Mouse (Mus musculus): ENCODE results near the gene Srrm4.
A peak's percentile ranks its signal among the peaks of the same experiment; 100 is the strongest.

The Srrm4 gene

GRCm38 (mm10) chr5:116553106-116553505 lies 38.5 kb downstream of the Srrm4 start:
- DNase-seq (ENCODE audit: low read depth, low spot score) = no peak

DNA sequence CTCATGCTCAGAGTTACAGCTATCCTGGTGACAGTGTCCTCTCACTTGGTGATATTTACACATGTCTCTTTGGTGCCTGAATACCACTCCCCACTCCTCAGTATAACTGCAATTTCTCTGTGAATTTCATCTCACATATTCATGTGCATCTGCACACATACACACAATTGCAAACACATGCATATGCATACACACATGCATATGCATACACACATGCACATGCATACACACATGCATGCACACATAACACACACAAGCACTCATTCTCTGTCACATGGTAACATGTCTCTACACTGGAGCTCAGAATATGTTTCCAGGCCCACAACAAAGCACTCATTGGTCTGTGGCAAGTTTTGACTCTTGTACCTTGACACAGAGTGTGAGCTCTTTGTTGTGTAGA lies 39.0 kb downstream of the Srrm4 start:
- no peak for DNase-seq (ENCODE audit: low read depth, low spot score)

- DNase-seq (ENCODE audit: low read depth, low spot score) = peak; percentile 38
Observed at GRCm38 (mm10) chr5:116545746-116546145, 45.9 kb downstream of the Srrm4 start.

DNA sequence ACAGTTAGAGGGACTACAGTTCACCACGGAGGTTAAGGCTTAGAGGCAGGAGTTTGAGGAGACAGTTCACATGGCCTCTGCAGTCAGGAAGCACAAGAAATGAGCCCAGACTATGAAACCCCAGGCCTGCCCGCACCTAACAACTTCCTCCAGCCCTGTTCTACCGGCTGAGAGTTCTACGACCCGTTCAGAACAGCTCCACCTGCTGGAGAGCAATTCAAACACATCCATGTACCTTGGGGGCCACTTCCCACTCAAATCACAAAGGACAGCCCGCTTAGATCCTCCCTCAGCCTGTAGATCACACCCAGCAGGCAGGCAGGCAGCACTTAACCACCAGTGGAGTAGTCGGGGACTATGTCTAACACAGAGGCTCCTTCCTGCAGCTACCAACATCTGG lies 49.3 kb downstream of the Srrm4 start:
- no peak for DNase-seq (ENCODE audit: low read depth, low spot score)

DNA sequence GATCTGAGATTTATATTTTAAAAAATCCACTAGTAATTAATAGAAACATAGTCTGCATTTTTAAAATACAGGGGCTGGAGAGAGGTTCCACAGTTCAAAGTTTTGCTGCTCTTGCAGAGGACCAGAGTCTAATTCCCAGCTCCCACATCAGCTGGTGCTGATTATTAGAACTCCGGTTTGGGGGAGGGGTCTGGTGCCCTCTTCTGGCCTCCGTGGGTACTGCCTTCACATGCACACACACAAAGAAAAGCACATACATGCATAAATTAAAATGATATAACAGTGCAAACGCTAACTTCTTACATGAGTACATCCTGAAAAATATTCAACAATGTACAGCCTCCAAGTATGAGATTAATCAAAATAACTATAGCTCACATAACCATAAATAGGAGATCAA lies 50.5 kb downstream of the Srrm4 start:
- DNase-seq (ENCODE audit: low read depth, low spot score) = no peak

GRCm38 (mm10) chr5:116539360-116539759 lies 52.3 kb downstream of the Srrm4 start:
- no peak for DNase-seq (ENCODE audit: low read depth, low spot score)

DNA sequence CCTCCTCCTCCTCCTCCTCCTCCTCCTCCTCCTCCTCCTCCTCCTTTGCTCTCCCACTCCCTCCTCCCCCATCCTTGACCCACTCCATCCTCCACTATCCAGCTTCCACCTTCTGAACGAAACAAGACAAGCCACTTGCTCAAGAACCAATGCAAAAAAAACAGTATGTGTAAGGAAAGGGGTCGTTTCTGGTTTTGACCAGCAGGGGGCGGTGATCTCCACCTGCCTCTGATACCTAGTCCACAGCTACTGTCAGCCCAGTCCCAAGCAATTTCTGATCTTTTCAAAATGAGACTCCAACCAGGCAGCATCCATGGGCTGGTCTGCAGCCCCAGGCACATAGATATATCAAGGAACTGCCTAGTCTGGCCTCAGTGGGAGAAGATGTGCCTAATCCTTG lies 53.1 kb downstream of the Srrm4 start:
- DNase-seq (ENCODE audit: low read depth, low spot score) = no peak

- no peak for DNase-seq (ENCODE audit: low read depth, low spot score)
Observed at GRCm38 (mm10) chr5:116526324-116526723, 65.3 kb downstream of the Srrm4 start.

GRCm38 (mm10) chr5:116525308-116525707 lies 66.3 kb downstream of the Srrm4 start:
- no peak for DNase-seq (ENCODE audit: low read depth, low spot score)

GRCm38 (mm10) chr5:116523553-116523952 lies 68.1 kb downstream of the Srrm4 start:
- no peak for DNase-seq (ENCODE audit: low read depth, low spot score)

DNA sequence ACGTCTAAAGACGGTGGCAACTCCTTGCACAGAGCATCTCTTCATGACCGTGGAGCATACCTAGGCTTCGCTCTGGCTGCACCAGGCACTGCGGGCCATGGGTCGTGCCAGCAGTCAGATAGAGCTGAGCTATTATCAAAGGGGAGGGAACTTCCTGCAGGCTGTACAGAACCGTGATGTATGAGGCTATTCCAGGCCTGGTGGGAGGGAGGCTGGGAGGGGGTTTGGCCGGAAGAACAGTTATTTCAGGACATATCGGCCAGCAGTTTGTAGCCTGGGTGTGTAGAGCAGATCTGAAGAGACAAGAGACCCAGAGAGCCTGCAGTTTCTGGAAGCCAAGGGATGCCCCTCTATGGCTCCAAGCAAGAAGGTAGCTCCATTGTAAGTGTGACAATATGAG lies 68.5 kb downstream of the Srrm4 start:
- no peak for DNase-seq (ENCODE audit: low read depth, low spot score)

DNA sequence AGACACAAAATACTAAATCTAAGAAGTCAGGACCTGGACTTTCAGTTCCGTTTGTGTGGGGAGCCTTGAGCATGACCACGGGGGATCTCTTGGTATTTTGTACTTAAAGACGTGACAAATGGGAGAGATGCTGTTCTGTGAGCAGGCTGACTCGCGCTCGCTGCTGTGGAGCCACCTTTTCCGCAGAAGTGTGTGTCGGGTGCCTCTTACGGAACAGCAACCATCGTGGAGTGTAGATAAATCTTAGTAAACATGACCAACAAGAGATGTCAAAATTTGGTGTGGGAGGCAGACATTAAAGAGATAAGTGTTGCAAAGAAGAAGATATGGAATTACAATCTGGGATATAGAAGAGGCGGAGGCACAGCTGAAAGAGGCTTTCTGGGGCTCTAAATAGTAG lies 69.3 kb downstream of the Srrm4 start:
- no peak for DNase-seq (ENCODE audit: low read depth, low spot score)

DNA sequence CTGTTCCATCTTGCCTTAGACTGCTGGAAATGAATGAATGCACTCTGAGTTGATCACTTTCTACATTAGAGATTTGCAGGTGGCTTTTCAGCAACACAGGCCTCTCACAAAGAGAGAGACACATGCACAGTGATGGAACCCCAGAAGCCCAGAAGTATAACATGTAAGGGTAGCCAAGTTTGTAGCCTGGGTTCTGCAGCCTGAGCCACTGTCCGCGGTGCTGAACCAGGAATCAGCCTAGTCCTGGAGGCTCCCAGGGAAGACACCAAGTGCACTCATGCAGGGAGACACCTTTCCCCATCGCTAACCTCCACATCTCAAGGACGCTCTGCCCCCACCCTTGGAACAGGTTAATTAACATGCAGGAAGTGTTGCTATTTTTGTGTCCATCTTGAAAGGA lies 73.6 kb downstream of the Srrm4 start:
- DNase-seq (ENCODE audit: low read depth, low spot score) = peak; percentile 16

GRCm38 (mm10) chr5:116512135-116512534 lies 79.5 kb downstream of the Srrm4 start:
- DNase-seq (ENCODE audit: low read depth, low spot score) = no peak

DNA sequence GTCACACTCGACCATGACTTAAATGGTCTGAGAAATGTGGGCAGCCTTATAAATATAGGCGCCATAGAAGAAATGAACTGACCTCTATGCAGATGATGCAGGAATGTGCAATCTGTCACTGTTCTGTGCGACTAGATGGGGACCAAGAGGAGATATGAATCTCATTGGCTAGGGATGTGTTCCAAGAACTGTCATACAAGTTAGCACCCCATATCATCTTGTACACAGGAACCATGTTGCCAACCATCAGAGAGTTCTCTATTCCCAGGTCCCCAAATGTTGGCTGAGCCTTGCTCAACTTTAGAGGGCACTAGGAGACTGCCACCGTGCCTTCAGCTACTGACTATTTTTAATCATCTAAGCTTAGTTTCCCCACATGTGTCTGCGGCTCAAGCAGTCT lies 81.4 kb downstream of the Srrm4 start:
- DNase-seq (ENCODE audit: low read depth, low spot score) = no peak

GRCm38 (mm10) chr5:116501342-116501741 lies 90.3 kb downstream of the Srrm4 start:
- DNase-seq (ENCODE audit: low read depth, low spot score) = no peak

DNA sequence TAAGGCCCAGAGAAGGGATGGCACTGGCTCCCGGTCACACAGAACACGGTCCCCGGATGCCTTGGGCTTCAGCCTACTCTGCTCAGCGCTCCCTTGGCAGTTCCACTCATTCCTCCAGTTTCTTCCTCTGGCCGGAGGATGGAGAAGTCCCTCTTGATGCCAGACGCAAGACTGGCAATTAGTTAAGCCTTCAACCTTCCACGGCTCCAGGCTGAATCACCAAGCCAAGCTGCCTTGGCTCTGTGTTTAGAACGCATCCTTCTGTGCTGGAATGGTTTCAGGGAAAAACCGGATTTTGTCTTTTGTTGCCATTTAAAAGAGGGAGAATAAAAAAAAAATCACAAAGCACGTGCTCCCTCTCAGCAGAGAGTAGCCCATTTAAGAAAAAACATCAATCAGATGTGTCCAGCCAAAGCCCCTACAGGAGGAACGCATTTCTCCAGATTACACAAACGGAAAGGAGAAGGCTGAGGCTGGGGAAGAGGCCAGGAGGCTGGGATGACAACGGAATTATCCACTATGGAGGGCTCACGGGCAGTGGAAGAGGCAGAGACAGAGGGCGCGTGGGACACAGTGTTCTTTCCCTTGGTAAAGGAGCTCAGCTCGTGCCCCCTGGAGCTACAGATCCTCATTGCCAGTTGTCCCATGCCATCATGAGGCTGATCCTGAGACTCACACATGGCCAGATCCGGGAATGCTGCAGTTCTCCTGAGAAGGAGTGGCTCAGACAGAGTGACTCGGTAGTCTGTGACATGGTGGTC lies 92.6 kb downstream of the Srrm4 start:
- no peak for DNase-seq (ENCODE audit: low read depth, low spot score)

DNA sequence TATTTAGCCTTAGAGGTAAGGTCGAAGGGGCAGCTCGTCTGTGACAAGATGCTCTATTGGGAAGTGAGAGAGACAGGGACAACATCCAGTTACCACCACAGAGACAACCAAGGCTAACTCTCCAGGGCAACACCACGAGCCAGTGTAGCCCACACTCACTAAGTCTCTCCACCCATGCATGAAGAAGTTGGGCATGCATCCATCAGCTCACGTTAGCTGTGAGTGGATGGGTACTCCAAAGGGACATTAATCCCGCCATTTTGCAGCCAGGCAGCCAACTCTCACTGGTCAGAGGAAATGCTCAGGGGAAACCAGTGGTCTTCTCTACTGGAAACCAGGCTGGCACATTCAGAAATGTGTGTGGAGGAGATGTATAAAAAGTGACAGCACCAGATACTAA lies 93.8 kb downstream of the Srrm4 start:
- no peak for DNase-seq (ENCODE audit: low read depth, low spot score)

DNA sequence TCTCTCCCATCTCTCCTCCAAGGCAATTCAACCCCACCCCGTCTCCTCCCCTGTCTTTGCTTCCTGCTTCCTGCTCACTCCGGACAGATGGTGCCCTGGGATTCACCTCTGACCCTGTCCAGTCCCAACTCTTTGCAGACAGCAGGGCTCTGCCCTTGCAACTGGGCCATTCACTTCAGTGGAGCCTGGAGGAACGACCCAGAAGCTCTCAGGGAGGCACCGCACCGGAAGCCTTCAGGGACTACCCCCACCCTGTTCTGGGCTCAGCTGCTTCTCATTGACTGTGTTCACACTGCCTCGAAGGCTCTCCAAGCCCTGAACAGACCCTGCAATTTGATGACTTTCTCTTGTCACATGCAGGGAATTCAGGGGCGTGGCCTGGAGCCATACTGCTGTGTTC lies 94.4 kb downstream of the Srrm4 start:
- DNase-seq (ENCODE audit: low read depth, low spot score) = no peak

- no peak for DNase-seq (ENCODE audit: low read depth, low spot score)
Observed at GRCm38 (mm10) chr5:116496717-116497116, 94.9 kb downstream of the Srrm4 start.

DNA sequence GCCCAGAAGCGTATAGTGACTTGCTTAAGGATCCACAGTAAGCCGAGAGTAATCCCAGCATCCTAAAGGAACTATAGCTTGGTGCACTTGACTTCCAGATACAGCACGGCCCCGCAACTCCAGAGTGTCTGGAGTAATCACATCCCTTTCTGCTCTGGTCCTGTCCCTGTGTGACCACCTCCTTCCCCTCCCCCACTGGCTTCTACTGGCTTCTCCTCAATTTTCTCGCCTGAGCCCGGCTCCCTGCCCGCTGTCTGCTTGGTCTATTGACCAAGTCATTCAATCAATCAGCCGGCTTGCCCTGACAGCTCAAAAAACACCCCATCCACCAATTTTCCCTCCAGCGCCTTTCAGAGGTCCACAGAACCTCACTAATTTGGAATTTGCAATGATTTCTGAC lies 96.2 kb downstream of the Srrm4 start:
- DNase-seq (ENCODE audit: low read depth, low spot score) = no peak

DNA sequence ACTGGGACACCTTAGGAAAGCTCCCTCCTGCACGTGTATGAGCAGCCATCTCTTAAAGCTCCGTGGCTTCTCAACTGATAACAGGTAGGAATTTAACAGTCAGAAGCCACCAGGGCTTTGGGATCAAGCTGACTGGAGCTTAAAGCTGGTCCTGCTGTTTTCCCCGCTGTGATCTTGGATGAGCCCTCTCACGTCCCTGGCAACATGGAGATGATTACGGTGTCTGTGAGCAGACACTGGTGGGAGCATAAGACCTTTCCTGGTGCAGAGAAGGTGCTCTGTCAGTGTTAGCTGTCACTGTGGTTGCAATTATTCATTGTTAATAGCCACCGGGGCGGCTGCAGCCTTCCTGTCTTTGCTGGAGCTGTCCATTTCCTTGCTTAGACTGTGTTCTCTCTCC lies 97.2 kb downstream of the Srrm4 start:
- DNase-seq (ENCODE audit: low read depth, low spot score) = no peak

GRCm38 (mm10) chr5:116492726-116493125 lies 98.9 kb downstream of the Srrm4 start:
- DNase-seq (ENCODE audit: low read depth, low spot score) = no peak

GRCm38 (mm10) chr5:116491794-116492420 lies 99.7 kb downstream of the Srrm4 start:
- no peak for DNase-seq (ENCODE audit: low read depth, low spot score)

All from embryo, embryonic 11.5 days (tissue).